In genomic region chr3:107100811-107101455, GRCm38 (mm10) we compare ENCODE assay signal across 8 mouse cellular contexts. TPM values are rescaled to one million over a fixed set of nuclear protein-coding genes. Genes with fewer than 3 reads are reported as not detected.
DNase-seq lines count a peak whose midpoint lies in the region; ATAC-seq lines count a peak whose summit lies in the region.

Gene Kcna2 (plus strand): TSS chr3:107101146.

- H3K4me2 ChIP-seq in hindbrain, embryonic 16.5 days (ENCODE audit: low read length), result peak within 1 kb of the TSS; percentile 85
- peak within 1 kb of the TSS; percentile 85 for H3K4me2 ChIP-seq in midbrain, embryonic 11.5 days

- peak within 1 kb of the TSS; percentile 86 for H3K9ac ChIP-seq in hindbrain, embryonic 16.5 days (ENCODE audit: low read depth, low read length)
- H3K9ac ChIP-seq in midbrain, embryonic 11.5 days (ENCODE audit: low read length), result peak within 1 kb of the TSS; percentile 70

- H3K36me3 ChIP-seq in hindbrain, embryonic 16.5 days (ENCODE audit: control insufficient read depth, insufficient read depth, low read length), result 0 out of 2 replicates have a peak, but pooled peaks cover 3% of the 10 kb centered on the region
- no peaks in the 10 kb centered on the region for H3K36me3 ChIP-seq in midbrain, embryonic 11.5 days (ENCODE audit: control insufficient read depth, insufficient read depth, low read length)

- DNase-seq in embryo, embryonic 10 days (ENCODE audit: low spot score), result peak; percentile 15
- no peak for DNase-seq in embryo, embryonic 9.5 days (ENCODE audit: extremely low spot score)
- DNase-seq in right cerebral cortex, postnatal 10 days (ENCODE audit: low spot score in 2 of 2), result peak; percentile 38
- DNase-seq in right cerebral cortex, postnatal 25 days, result no peak
- DNase-seq in midbrain, embryonic 11.5 days (ENCODE audit: low spot score, missing footprints), result peak; percentile 88
- no peak for DNase-seq in urinary bladder, postnatal 10 days (ENCODE audit: low spot score)
- DNase-seq in adrenal gland, postnatal 36 days, result no peak

- under 1% methylated on average over 16 of the region's 16 CpGs for WGBS in hindbrain, embryonic 16.5 days
- 3% methylated on average over 16 of the region's 16 CpGs for WGBS in midbrain, embryonic 11.5 days

- ATAC-seq in hindbrain, embryonic 16.5 days, result peak; percentile 43
- ATAC-seq in midbrain, embryonic 11.5 days (ENCODE audit: low FRiP score), result peak; percentile 47

- peaks cover 21% of the 10 kb centered on the region for H3K4me1 ChIP-seq in hindbrain, embryonic 16.5 days (ENCODE audit: control insufficient read depth, insufficient read depth, low read depth, low read length)
- peaks cover 3% of the 10 kb centered on the region; the same call in 1 of the 2 replicates for H3K4me1 ChIP-seq in midbrain, embryonic 11.5 days (ENCODE audit: control insufficient read depth, insufficient read depth, low read length)

- H3K27ac ChIP-seq in hindbrain, embryonic 16.5 days (ENCODE audit: low read depth, low read length), result peak within 1 kb of the TSS; percentile 91
- H3K27ac ChIP-seq in midbrain, embryonic 11.5 days (ENCODE audit: low read depth, low read length), result no peak within 1 kb of the TSS

- no peaks in the 10 kb centered on the region for H3K9me3 ChIP-seq in hindbrain, embryonic 16.5 days (ENCODE audit: control insufficient read depth, low read length)
- H3K9me3 ChIP-seq in midbrain, embryonic 11.5 days (ENCODE audit: control insufficient read depth, low read length), result no peaks in the 10 kb centered on the region

- H3K27me3 ChIP-seq in hindbrain, embryonic 16.5 days (replicated peaks; ENCODE audit: control insufficient read depth, insufficient read depth, low read length), result 0 out of 2 replicates have a peak, but pooled peaks cover 2% of the 10 kb centered on the region
- H3K27me3 ChIP-seq in midbrain, embryonic 11.5 days (ENCODE audit: control insufficient read depth, insufficient read depth, low read length), result peaks cover 26% of the 10 kb centered on the region

- H3K4me3 ChIP-seq in hindbrain, embryonic 16.5 days (ENCODE audit: low read length), result peak within 1 kb of the TSS; percentile 74
- peak within 1 kb of the TSS; percentile 52 for H3K4me3 ChIP-seq in midbrain, embryonic 11.5 days (ENCODE audit: low read depth, low read length)

RNA-seq across cellular contexts. Expression of gene Kcna2, which starts in this region (rescaled TPM):
- polyA plus RNA-seq in hindbrain, embryonic 16.5 days (2015; fragmentation: Nextera tagmentation; extraction: Ambion mirVana), result 1.9 and 2.6 TPM in 2 replicates
- polyA plus RNA-seq in midbrain, embryonic 11.5 days (2014; fragmentation: Nextera tagmentation; extraction: Ambion mirVana), result 0.18 and 0.28 TPM in 2 replicates
- total RNA-seq in adrenal gland, postnatal 36 days (2021), result 1 to 10 TPM in 1 of 2 experiments, under 1 TPM in 1; 0.99 to 1.2 TPM

Comparison
In these comparisons a context has a peak if more than half of its experiments do, and no peak if none do; other contexts are left out.
1. DNase-seq: peak in embryo, embryonic 10 days (single experiment) and right cerebral cortex, postnatal 10 days (2 of 2); none in embryo, embryonic 9.5 days (single experiment), right cerebral cortex, postnatal 25 days (single experiment), urinary bladder, postnatal 10 days (single experiment) and adrenal gland, postnatal 36 days (0 of 2).
2. Peak in DNase-seq, ATAC-seq, H3K4me3 ChIP-seq, H3K9ac ChIP-seq and H3K4me2 ChIP-seq in midbrain, embryonic 11.5 days; RNA of the gene not detected or under 1 TPM.